Mouse (Mus musculus): ENCODE data around the gene Il16. TPM values are rescaled to one million over a fixed set of nuclear protein-coding genes. Genes with fewer than 3 reads are reported as not detected.

Il16 gene
- total RNA-seq, 2 experiments from 2014 or later = 59.2 to 70.7 TPM

DNA sequence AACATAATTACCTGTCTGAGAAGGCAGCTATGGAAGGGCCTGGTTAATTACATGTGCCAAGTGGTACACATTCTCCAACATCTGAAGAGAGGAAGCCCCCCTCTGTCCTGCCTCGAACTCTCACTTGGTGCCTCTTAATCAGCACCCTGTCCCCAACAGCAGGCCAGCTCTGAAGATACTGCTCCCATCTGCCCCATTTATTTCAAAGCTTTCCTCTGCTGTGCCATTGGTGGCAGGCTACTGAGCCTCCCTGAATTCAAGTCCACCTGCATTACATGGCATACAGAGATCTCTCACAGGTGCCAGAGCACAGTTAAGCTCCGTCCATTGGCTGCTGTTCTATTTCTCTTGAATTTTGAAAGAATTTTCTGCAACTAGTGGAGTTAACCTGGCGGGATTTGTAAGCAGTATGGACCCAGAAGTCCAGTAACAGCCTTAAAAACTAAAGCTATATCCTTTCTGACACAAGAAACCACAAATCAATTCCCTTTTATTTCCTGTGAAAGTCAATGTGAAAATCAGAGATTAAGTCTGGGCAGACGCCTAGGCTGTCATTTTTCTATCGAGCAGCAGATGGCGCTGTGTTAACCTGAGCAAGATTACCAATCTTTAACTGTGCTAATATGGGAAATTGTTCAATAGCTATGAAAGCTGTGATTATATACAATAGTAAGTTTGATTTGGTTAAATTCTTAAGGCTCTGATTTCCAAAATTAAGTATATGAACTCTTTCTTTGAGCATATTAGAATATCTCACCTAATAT, 49.9 kb downstream of the Il16 start:
- DNase-seq (ENCODE audit: low spot score in 2 of 2) = no peak

DNA sequence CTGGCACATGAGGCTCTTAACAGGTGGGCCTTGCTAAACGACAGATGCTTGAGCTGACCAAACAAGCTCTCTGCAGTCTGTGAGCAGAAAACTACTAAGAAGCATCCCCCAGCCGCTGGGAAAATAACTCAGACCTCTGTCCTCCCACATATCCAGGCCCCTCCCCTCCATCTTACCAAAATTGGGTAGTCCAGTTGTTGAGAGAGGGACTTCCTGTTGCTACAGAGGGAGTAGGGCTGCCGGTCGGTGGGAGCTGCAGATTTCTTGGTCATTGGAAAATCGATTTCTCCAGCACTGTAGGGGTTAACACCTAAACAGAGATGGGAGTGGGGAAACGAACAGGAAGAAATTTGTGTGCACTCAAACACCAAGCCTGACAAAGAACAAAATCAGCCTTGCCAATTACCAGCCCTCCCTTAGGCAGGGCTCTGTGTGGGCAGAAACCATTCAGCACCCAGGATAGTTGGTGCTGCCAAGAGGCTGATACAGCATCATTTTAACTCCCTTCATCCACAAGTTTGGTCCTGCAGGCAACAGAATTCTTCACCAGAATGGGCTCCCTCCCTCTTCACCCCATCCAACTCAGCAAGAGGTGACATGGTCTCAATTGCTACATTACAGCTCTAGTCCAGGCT, 62.8 kb downstream of the Il16 start:
- DNase-seq (ENCODE audit: low spot score in 2 of 2) = peak in 1 of 2 experiments; percentile 39

DNA sequence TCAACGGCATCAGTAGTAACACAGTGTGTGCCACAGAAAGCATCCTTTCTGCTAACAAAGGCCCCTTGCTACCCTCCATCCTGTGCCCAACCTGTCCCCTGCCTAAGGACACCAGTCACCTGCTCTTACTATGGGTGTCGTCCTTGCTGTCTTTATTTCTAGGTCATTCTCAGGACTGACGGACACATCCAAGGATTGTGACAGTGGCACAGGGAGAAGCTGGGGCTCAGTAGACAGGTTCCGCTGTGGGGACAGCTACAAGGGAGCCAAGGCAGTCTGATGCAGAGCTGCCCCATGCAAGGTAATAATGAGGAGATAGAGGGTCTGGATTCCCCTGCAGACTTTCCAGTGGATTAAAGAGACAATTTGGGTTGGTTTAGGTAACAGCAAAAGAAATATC, 67.0 kb downstream of the Il16 start:
- DNase-seq (ENCODE audit: low spot score in 2 of 2) = no peak

DNA sequence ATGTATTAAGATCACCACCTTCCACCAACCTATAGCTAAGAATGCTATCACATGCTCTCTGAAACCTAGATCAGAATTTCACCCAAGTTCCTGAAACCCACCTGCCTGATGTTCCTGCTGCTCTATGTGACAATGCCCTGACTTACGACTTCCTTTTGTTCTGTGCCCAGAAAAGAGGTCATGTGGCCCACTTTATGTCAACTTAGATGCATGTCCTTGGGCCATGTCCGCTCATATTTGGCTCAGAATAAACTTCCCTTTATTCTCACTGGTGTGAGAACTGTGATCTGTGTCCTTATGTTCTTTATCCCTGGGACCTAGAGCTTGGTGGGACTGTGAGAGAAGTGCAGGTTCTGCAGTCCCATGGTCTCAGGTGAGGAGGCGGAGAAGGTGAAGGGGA, 68.2 kb downstream of the Il16 start:
- no peak for DNase-seq (ENCODE audit: low spot score in 2 of 2)

DNA sequence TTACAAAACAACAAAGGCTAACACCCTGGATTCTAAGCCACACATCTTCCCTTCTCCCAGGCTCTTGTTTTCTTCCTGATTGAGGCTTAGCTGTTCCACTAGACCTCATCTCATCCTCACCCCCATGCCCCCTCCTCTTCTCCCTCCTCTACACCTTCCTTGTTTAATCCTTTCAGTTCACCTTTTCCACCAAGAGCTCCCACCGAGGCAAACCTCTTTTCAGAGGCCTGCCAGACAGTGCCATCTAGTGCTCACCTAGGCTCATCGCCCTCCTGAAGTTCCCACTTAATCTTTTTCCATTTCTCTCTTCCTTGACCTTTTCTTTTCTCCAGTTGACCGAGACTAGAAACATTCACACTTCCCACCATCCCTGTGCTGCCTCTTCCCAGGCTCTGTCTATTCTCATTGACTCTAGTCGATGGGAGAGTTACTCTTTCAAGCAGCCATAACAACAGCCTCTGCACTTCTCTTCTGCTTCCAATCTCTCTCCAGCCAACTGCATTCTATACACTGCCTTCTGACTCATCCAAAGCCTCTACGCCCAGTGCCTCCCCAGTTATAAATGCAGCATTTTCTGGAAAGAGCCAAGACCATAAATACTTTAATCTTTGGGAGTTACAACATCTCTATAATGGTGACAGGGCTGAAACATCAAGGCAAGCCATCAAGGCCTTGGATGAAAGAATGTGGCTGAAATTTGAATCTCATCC, 69.8 kb downstream of the Il16 start:
- no peak for DNase-seq (ENCODE audit: low spot score in 2 of 2)

DNA sequence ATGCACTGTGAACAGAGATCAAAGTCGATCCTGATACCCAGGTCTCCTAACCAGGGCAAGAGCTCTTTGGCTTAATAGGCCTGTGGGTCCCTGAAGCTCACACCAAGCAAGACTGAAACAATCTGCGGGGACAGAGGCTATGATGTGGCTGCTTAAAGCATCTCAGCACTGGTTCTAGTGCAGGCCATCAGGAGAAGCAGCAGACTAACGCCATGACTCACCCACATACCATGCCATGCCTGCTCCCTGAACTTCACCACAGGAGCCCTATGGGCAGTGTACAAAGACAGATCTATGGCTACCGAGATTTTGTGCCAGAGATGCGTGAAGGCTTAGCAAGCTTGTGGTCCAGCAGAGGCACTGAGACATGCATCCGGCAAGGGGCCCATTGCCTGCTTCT, 74.0 kb downstream of the Il16 start:
- no peak for DNase-seq (ENCODE audit: low spot score in 2 of 2)

DNA sequence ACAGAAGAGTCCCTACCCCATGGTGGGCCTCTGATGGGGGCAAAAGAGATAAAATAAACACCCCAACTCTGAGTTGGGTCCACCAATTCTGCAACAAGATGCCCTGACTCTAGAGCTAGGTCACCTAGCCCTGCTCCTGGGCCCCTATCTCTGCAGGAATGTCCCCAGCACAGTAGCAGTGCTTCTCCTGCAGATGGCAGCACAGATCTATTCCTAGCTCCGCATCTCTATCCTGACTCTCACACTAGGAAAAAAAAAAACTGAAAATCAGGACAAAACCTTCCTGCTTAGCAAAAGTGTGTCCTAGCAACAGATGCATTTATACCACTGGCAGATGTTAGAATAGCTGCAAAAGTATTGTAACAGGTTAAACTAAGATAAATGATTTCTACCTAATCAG, 76.8 kb downstream of the Il16 start:
- peak; percentile 62 to 72 for DNase-seq (ENCODE audit: low spot score in 2 of 2)

DNA sequence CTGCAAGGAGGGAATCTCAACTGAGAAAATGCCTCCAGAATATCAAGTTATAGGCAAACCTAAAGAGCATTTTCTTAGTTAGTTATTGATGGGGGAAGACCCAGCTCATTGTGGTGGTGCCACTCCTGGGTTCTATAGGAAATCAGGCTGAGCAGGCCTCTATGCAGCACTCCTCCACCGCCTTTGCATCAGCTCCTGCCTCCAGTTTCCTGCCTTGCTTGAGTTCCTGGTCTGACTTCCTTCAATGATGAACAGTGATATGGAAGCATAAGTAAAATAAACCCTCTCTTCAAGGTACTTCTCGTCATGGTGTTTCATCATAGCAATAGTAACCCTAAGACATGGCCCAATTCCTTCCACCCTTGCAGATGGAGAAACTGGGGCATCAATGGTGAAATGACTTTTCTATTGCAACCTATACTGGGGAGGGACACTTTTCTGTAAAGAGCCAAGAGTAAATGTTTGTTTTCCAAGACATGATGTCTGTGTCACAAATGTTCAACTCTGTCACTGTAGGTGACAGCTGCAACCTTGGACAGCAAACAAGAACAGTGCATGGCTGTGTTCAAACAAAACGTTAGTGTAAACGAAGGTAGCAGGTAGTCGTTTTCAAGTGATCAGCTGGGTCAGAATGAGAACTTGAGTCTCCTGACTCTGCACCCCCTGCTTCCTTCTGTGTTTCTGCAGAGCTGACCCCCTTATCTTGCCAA, 77.4 kb downstream of the Il16 start:
- no peak for DNase-seq (ENCODE audit: low spot score in 2 of 2)

DNA sequence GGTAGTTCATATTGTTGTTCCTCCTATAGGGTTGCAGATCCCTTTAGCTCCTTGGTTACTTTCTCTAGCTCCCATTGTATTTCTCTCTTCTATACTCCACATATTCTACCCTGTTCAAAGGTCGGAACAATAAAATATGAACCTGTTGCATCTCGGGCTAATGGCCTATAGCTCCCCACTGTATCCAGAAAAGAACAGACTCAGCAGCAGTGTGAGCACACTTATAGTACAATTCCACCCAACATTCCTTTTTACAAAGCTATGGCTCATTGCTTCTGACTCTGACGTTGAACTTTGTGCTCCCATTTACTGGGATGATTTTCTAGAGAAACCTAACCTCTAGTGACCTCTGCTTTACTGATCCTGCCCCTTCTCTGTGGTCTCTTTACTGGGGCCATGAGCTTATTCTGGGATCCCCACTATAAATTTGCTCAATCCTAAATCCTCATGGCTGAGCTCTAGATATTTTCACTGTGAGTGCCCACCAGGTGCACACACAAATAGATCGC, 79.4 kb downstream of the Il16 start:
- DNase-seq (ENCODE audit: low spot score in 2 of 2) = no peak

DNA sequence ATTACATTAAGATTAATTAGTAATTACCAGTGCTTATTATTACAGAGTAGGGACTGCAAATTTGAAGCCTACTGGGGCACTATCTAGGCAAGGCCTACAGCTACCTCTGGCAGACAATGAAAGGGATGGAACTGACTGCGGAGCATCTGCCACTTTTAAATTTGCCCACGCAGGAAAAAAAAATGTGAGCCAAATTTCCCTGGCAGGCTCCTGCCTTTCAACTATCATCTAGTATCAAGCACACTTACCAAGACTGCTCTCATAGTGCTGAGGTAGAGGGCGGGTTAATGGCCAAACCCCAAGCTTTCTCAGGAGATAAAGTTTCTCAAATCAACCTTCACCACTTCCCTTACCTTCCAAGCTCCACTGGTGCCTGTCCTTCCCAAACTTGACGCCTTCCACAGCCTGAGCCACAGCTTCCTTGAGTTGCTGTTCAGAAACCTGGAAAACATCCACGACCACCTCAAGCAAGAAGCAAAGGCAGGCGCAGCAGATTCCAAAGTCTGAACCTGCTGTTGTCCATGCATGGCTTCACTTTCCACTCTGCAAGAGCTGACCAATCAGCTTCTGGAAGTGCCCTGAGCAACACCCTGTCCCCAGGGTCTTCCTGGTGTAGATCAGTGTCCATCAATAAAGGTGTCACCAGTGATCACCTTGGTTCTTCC, 82.7 kb downstream of the Il16 start:
- DNase-seq (ENCODE audit: low spot score in 2 of 2) = peak; percentile 41 to 83

DNA sequence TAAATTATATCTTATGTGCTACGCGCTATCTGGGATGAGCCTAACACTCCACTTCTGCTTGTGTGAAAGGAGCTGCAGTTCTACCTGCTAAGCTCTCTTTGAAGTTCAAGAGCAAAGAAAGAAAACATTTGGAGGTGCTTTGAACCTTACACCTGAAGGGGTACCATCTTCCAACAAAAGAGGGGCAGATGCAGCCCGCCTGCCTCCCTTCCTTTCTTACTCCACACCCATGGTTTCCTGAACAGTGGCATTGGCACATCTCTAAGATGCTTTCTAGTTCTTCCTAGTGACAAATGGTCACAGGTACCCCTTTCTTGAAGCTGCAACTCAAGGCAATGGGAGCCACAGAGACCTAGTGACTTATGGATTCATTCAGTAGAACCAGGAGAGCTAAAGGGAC, 83.8 kb downstream of the Il16 start:
- DNase-seq (ENCODE audit: low spot score in 2 of 2) = no peak

DNA sequence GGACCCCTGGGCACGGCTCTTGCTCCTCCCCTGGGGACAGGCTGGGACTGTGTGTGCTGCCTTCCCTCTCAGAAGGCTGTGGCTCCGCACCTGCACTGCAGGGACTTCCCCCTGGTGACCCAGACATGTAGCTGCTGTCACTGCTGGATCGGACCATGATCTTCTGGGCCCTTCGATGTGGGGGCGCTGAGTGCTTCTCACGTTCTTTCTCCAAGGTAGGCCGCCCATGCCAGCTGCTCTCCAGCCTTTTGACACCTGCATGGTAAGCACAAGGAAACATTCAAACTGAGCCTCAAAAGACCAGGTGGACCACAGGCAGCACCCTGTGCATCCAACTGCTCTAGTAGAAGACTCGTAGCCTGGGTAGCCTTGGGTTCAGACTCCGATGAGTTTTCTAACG, 84.5 kb downstream of the Il16 start:
- DNase-seq (ENCODE audit: low spot score in 2 of 2) = no peak

DNA sequence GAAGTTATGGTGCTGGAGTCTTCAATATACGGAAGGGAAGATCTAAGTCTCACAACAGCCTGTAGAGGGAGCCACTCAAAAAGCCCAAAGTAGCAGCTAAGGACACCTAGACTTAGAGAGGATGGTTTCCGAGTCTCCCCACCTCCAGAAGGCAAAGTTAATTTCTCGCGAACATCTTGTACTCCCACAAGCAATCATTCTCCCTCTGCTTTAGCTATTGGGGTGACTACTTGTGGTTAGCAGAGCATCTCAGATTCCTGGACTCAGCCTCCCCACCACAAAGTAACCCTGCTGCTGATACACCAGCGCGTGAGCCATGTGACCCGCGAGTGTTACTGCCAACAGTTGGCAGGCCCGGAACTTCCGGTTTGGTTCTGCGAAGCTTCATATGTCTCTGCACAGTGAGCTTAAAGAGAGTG, 85.2 kb downstream of the Il16 start:
- peak; percentile 23 to 44 for DNase-seq (ENCODE audit: low spot score in 2 of 2)

DNA sequence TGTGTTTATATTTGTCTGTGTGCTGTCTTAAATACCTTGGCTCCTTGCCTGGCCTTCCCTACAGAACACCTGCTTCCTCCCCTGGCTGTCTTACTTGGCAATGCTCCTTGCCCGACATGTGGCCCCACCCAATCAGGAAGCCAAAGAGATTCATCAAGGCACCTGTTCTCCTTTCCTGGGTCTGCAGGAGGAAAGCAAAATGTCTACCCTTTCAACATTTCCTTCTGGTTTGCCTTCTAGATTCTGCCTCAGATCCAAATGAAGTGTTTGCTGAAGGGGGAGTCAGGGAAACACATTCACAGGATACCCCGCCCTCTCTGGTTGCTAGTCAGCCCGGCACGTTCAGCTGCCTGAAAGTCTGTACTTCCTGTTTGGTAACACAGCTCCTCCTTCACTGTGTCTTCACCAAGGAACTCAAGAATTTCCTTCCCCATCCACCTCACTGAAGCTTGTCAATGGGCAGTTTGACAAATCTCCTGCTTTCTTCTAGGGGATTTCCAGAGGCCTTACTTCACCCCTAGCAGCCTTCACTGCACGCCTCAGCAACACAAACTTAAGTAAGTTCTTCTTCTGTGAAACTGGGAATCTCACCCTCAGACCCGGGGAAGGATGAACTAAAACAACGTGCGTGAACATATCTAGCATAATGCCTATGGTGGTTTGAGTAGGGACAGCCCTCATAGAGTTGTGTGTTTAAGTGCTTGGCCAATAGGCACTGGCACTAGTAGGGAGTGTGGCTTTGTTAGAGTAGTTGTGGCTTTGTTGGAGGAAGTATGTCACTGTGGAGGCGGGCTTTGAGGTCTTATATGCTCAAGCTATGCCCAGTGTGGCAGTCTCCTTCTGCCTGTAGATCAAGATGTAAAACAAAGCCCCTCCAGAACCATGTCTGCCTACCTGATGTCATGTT, 86.1 kb downstream of the Il16 start:
- no peak for DNase-seq (ENCODE audit: low spot score in 2 of 2)

DNA sequence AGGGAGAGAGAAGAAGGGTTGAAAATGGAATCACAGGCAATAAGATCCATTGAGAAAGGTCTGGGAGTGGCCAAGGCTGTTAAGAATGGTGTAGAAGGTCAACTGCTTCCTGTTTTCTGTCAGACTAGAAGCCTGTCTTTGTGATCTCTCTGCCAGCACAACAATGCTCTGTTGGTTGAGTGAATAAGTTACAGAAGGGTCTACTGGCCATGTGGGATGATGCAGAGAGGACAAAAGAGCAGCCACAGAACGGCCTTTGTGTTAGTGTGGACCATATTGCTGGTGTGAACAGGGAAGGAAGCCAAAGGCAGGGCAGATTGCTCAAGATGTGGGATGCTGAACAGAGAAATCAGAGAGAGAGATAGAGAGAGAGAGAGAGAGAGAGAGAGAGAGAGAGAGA, 86.8 kb downstream of the Il16 start:
- DNase-seq (ENCODE audit: low spot score in 2 of 2) = no peak

DNA sequence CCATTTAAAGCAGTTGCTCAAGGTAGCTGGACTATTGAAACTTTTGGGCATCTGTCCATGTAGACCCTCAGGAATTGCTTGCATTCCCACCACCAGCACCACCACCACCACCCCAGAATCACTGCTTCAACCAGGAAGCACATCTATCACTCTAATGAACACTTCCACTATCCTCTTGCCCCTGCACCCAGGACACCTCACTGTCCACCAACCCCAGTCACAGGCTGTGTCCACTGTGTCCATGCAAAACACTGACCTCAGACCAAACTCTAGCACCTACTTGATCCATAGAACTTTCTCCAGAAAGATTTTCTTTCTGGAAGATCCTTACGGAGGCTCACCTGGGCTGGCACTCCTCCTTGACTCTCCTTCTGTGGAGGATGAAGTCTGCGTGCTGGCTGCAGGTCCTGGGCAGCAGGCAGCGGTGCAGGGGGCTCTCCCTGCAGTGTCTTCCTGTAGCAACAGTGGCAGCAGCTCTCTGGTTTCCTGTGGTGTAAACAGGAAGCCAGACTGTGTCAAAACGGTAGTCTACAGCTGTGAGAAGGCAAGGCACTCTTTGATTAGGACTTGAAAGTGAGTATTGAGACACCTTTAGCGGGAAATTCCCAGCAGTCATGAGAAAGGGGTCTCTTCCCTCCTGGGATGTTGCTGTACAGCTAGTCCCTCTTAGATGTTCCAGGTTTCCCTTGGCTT, 90.4 kb downstream of the Il16 start:
- DNase-seq (ENCODE audit: low spot score in 2 of 2) = no peak

DNA sequence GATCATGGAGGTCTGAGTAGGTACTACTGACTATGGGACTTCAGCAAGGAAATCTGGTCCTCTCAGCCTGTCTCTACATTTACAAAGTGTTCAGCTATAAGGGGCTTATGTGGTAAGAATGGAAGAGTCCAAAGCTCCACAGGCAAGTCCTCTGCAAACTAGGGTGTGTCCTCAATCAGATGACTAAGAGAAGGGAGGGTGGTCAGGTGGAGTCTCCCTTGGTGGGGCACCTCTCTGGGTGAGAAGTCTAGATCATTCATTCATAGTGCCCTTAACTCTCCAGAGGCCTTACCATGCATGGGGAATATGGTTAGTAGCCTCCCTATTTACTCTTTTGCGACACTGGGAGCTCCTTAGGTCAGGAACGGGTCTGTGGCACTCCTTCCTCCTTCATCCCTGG, 91.3 kb downstream of the Il16 start:
- no peak for DNase-seq (ENCODE audit: low spot score in 2 of 2)

DNA sequence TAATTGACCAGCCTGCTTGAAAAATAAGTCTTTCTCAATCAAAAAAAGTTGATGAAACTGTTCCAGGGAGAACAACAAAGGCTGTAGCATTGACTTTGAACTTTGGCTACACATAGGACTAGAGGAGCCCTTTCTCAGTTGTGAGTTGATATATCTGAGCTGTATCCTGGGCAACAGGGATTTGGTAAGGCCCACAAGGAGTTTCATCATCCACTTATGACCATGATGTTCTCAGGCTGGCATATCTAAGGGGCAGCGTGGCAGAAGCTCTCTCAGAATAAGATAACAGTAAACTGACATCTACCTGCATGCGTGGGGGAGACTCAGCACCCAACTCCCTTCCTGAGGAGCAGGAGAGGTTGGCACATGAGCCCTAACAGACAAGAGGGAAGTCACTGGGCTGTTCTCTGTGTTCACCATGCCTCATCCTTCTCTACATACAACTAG, 91.9 kb downstream of the Il16 start:
- no peak for DNase-seq (ENCODE audit: low spot score in 2 of 2)

DNA sequence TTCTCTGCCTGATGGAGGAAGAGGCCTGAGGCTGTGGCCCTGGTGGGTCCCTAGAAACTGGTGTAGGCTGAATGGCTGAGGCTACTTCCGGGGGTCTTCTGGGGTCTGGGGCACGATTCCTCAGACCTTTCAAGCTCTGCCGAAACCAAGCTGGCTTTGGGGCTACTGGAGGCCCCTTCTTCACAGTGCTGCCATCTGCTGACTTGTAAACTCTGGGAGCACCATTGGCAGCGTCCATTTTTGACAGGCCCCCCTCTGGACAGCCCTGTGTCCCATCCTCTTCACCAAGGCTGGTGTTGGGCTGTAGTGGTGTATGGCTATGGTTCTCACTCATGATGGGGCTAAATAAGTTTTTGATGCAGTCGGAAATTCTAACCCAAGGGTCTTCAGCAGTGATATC, 93.0 kb downstream of the Il16 start:
- DNase-seq (ENCODE audit: low spot score in 2 of 2) = no peak

Measured in layer of hippocampus, postnatal 14 days (tissue).